Mouse (Mus musculus): Measurements from ENCODE around the gene Abcc10.

Gene Abcc10

DNA sequence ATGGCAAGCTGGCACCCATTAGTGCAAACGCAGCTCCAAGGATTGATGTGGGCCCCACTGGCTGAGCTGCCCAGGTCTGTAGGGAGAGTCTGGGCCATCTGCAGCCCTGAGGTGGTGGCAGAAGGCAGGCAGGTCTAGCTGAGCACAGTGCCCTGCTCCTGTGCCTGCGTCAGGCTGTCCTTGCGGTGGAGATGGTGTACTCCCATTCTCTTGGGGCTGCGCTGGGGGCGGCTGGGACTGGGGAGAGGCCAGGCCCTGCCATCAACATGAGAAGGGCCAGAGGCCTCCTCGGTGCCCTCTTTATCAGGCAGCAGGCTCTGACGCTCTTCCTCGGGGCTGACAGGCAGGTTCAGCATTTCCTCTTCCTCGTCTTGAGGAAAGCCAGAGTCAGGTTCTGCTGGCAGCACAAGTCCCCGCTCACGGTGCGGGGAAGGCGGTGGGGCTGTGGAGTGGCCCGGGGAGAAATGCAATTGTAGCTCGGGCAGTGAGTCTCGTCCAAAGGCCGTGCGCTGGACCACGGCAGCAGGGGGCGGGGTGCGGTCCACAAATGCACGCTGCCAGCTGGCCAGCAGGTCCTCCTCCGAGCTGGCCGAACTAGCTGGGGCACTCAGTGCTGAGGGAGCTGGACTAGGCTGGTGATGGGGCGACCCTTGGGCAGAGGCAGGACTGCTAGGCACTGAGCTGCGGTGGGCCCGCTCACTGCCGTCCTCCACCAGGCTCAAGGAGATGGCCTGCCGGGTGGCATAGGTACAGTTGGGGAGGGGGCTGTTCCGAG is 69.7 kb downstream of the Abcc10 start:
- no peak for DNase-seq (ENCODE audit: low spot score in 2 of 2)

DNA sequence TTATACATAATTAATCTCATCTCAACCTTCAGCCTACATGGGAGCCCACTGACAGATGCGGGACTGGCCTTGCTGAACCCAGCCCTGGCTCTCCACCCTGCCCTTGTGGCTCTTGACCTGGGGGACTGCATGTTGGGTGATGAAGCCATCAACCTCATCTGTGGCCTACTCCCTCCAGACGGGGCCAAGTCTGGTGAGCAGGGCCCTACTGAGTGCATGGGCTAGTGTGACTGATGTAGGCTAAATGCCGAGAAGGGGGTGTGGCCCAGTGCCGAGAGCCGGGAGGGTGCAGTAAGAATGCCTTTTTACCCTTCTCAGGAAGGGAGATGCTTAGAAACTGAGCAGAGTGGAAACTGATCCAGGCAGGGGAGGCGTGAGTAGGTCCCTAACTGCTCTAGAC is 73.0 kb downstream of the Abcc10 start:
- no peak for DNase-seq (ENCODE audit: low spot score in 2 of 2)

DNA sequence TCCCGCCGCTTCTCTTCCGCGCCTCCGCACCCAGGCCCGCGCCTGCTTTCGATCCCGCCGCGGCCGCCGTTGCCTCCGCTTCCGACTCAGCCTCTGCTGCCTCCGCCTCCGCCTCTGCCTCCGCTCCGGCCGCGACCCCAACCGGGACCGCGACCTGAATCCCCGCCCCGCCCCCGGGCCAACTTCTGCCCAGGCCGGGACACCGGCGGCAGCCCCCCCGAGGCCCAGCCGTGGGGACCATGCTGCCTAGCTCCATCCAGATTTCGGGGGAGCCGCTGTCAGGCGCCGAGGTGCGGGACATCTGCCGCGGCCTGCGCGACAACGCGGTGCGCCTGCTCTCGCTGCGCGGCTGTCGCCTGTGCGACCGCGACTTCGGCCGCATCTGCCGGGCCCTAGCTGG is 74.0 kb downstream of the Abcc10 start:
- DNase-seq (ENCODE audit: low spot score in 2 of 2) = peak in 1 of 2 experiments; percentile 50

- DNase-seq (ENCODE audit: low spot score in 2 of 2) = peak; percentile 92 to 95
These were observed 74.6 kb downstream of the Abcc10 start, which contains the start of gene Lrrc73 for GRCm38 (mm10) chr17:46253452-46254084. Lrrc73 (plus strand) TSS chr17:46253531.

All from cerebellum, postnatal 4 days (tissue).